Mouse (Mus musculus) neural tube, embryonic 11.5 days (tissue): Measurements from ENCODE around the gene Hspbp1. TPM values are rescaled to one million over a fixed set of nuclear protein-coding genes. Genes with fewer than 3 reads are reported as not detected.

Experiments used
- ATAC-seq: fragments of 200-750 bp; cut with Nextera tagmentation; 2 replicates; pipeline ENCODE4 v1.8.0; 2017; ENCODE audit warnings: moderate number of reproducible peaks, mild to moderate bottlenecking, moderate TSS enrichment, moderate library complexity; ENCODE audit not compliant: insufficient read depth, low FRiP score, low TSS enrichment
- DNase-seq: peaks from one replicate; pipeline ENCODE4 v3.0.0-alpha.2; 2015; ENCODE audit warnings: low spot score
- H3K27ac ChIP-seq: fragments of 300-500 bp; sonication (generic); 2 replicates; pipeline ENCODE4 v1.5.1; 2014; ENCODE audit warnings: low read depth, mild to moderate bottlenecking, low read length
- H3K27me3 ChIP-seq: fragments of 300-500 bp; sonication (generic); 2 replicates; pipeline ENCODE4 v1.6.1; 2014; ENCODE audit warnings: mild to moderate bottlenecking, low read length, mixed read lengths; ENCODE audit not compliant: control insufficient read depth, insufficient read depth
- H3K36me3 ChIP-seq: fragments of 300-500 bp; sonication (generic); 2 replicates; pipeline ENCODE4 v1.6.1; 2014; ENCODE audit warnings: mild to moderate bottlenecking, low read length, moderate library complexity, mixed read lengths; ENCODE audit not compliant: control insufficient read depth, insufficient read depth
- H3K4me1 ChIP-seq: fragments of 300-500 bp; sonication (generic); 2 replicates; pipeline ENCODE4 v1.6.1; 2014; ENCODE audit warnings: low read length, mixed read lengths; ENCODE audit not compliant: control insufficient read depth, insufficient read depth
- H3K4me2 ChIP-seq: fragments of 300-500 bp; sonication (generic); 2 replicates; pipeline ENCODE4 v1.6.1; 2014; ENCODE audit warnings: low read depth, mild to moderate bottlenecking, moderate library complexity
- H3K4me3 ChIP-seq: fragments of 300-500 bp; sonication (generic); 2 replicates; pipeline ENCODE4 v1.5.1; 2014; ENCODE audit warnings: low read depth, low read length
- H3K9ac ChIP-seq: fragments of 300-500 bp; sonication (generic); 2 replicates; pipeline ENCODE4 v1.6.1; 2014; ENCODE audit warnings: mild to moderate bottlenecking, low read length
- H3K9me3 ChIP-seq: fragments of 300-500 bp; sonication (generic); 2 replicates; pipeline ENCODE4 v1.6.1; 2016; ENCODE audit warnings: low read length; ENCODE audit not compliant: control insufficient read depth
- WGBS: fragments of 180-500 bp; shearing (Covaris S2); extraction: QIAGEN DNeasy Blood & Tissue Kit; methylation state at CpG from one replicate; pipeline ENCODE4 v1.1.7; 2014; 5-methylcytosine and 5-hydroxymethylcytosine counted together
- polyA plus RNA-seq: library from polyadenylated mRNA; unstranded; fragments of >200 nt; fragmentation: Nextera tagmentation; extraction: Ambion mirVana; gene quantifications from 2 replicates; pipeline ENCODE4 v1.2.1, GENCODE M21; 2014

Gene Hspbp1
- polyA plus RNA-seq, 1 experiment from 2014 or later, result 120 TPM

DNA sequence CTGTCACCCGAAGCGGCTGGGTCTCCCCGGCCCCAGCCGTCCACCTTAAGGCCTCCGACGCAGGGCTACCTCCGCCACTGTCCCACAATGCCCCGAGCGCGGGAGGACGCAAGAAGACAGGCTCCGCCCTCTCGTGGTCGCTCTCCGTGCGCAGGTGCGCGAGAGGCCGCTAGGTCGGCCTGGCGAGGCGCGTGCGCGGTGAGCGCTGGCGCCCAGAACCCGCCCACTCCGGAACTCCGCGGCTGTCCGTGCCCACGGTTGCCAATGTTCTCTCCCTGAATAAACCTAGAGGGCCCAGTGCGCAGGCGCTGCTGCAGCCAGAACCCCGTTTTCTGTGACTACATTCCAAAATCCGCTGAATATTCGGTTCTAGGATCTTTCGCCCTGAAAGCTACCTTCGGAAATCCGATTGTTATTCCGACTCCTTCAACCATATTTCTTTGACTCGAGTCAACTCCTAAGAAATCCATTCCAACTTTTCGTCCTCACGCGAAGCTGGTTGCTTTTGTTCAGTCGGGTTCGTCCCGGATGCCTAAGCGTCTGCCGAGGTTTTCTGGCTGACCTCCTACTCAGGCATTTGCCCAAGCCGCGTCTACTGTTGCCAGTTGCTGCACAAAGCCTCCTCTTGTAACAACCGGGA, 25.8 kb downstream of the Hspbp1 start, which contains the start of gene Ppp6r1:
Gene Ppp6r1 (minus strand): TSS at position 108 of the 640 bp plus-strand sequence.
- Histone ChIP-seq H3K27me3 (no peaks in the 10 kb centered on the region), H3K36me3 (no peaks in the 10 kb centered on the region), H3K27ac (peak within 1 kb of the TSS; percentile 93), H3K9me3 (no peaks in the 10 kb centered on the region), H3K4me3 (peak within 1 kb of the TSS; percentile 85), H3K4me2 (peak within 1 kb of the TSS; percentile 58), H3K9ac (peak within 1 kb of the TSS; percentile 91), H3K4me1 (peaks cover 15% of the 10 kb centered on the region)
- under 1% methylated on average over 54 of the region's 54 CpGs for WGBS
- peak; percentile 97 for ATAC-seq
- peak; percentile 98 for DNase-seq

DNA sequence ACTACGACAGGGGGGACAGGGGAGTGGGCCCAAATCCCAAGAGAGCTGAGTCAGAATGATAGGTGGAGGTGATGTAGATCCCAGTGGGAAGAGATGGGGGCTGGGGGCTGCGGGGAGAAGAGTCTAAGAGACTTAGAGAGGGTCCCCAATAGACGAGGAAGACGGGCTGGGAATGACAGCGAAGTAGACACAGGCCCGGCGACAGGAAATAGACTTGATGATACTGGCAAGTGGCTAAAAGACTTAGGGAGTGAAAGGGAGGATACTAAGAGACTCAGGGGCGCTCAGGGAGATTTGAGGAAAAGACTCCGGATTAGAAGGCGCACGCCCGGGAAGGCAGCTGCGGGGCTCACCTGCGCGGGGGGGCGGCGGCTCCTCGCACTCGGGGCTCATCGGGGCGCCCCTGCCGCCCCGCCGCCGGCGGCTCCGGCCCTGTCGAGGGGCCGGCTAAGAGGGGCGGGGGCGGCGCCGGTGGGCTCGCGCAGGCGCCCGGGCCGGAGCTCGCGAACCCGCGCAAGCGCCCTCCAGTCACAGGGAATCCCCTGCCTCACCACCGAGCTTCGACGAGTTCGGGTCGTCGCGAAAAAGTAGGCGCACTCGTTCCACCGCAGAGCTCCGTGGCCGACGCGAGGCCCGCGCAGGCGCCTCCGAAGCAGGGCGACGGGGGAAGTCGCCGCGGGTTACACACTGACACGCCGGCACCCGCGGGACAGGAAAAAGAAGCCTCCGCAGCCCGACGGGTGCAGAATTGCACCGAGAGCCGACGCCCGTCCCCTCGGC, 26.6 kb downstream of the Hspbp1 start:
- H3K4me1 ChIP-seq, result peaks cover 15% of the 10 kb centered on the region
- DNase-seq (no peak), ATAC-seq (peak; percentile 81)
- H3K9ac ChIP-seq, result peak overlapping the region; percentile 91
- peak overlapping the region; percentile 58 for H3K4me2 ChIP-seq
- under 1% methylated on average over 67 of the region's 78 CpGs for WGBS
- no peaks in the 10 kb centered on the region for H3K36me3 ChIP-seq
- H3K9me3 ChIP-seq, result no peaks in the 10 kb centered on the region
- H3K27ac ChIP-seq, result peak overlapping the region; percentile 93
- no peaks in the 10 kb centered on the region for H3K27me3 ChIP-seq
- H3K4me3 ChIP-seq, result peak overlapping the region; percentile 85

DNA sequence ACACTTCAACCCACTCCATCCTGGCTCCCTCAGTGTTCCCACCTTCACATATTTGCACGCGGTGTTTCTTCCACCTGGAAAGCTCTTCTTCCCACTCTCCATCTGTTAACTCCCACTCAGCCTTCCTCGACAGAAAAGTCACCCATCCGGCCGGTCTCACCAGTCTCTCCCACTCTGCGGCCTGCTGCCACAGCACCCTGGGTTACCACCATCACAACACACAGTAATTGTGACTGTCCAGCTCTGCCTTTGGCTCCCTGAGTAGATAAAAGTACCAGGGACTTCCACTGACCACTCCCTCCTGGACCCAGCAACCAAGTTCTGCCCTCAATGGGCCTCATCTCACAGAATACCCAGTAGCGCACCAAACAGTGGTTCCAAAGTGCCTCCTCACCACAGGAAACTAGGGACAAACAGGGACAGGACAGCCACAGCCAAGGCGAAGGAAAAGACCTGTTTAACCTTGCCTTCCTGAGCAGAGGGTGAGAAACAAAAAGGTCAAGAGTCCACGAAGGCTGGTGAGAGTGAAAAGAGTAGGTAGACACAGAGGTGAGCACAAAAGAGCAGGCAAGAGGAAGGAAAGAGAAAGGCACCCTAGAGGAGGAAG, 27.2 kb downstream of the Hspbp1 start:
- H3K9me3 ChIP-seq, result no peaks in the 10 kb centered on the region
- H3K4me1 ChIP-seq, result peaks cover 15% of the 10 kb centered on the region
- H3K4me2 ChIP-seq, result peak overlapping the region; percentile 58
- ATAC-seq (no peak), DNase-seq (no peak)
- no peaks in the 10 kb centered on the region for H3K27me3 ChIP-seq
- H3K4me3 ChIP-seq, result peak overlapping the region; percentile 85
- WGBS, result 62% methylated on average over 9 of the region's 9 CpGs
- no peaks in the 10 kb centered on the region for H3K36me3 ChIP-seq
- H3K9ac ChIP-seq, result peak overlapping the region; percentile 91
- no peak overlapping the region for H3K27ac ChIP-seq

DNA sequence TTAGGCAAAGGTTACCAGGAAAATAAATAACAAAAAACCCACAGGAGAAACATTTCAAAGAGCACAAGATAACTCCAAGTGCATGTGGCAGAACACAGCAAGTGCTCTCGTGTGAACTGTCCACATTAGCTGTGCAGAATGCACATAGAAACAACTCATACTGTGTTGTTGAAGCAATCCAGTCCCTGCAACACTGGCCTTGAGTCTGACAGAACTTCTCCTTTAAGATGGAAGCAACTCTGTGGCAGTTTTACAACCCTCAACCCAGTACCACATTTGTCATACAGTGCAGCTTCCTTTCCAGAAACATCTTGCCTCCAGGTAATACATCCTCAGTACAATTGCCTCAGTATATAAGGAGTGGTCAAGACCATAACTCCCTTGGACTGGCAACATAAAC, 28.1 kb downstream of the Hspbp1 start:
- Histone ChIP-seq H3K36me3 (no peaks in the 10 kb centered on the region), H3K9me3 (no peaks in the 10 kb centered on the region), H3K4me2 (peak overlapping the region; percentile 58; the same call in 1 of the 2 replicates), H3K27me3 (no peaks in the 10 kb centered on the region), H3K4me1 (peaks cover 15% of the 10 kb centered on the region), H3K4me3 (no peak overlapping the region), H3K27ac (no peak overlapping the region), H3K9ac (no peak overlapping the region; the same call in 1 of the 2 replicates)
- ATAC-seq, result no peak
- 61% methylated on average over 1 of the region's 1 CpGs for WGBS
- no peak for DNase-seq

DNA sequence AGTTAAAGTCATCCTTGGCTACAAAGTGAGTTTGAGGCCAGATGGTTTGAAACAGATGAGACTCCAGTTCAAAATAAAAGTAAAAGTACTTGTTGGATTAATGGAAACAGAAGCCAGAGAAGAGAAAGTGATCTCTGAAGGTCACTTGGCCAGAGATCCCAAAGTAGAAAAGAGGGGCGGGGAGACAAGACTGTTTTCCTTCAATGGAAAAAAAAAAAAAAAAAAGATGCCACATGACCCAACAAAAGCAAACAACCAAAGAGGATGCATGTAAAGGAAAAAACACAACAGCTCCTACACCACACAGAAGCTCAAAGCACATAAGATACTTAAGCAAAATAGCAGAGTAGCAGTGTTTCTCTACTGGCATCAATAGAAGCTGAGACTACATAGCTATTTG, 29.0 kb downstream of the Hspbp1 start:
- no peak overlapping the region for H3K4me2 ChIP-seq
- no peak for ATAC-seq
- H3K27ac ChIP-seq, result no peak overlapping the region
- H3K9ac ChIP-seq, result no peak overlapping the region
- H3K9me3 ChIP-seq, result no peaks in the 10 kb centered on the region
- no peaks in the 10 kb centered on the region for H3K27me3 ChIP-seq
- peaks cover 15% of the 10 kb centered on the region for H3K4me1 ChIP-seq
- WGBS, result 89% methylated on average over 1 of the region's 1 CpGs
- H3K4me3 ChIP-seq, result no peak overlapping the region
- H3K36me3 ChIP-seq, result no peaks in the 10 kb centered on the region
- DNase-seq, result no peak

GRCm38 (mm10) chr7:4655393-4655792, 29.5 kb downstream of the Hspbp1 start:
- DNase-seq, result no peak
- Histone ChIP-seq H3K27ac (no peak overlapping the region), H3K4me3 (no peak overlapping the region), H3K9ac (no peak overlapping the region), H3K4me2 (no peak overlapping the region), H3K27me3 (no peaks in the 10 kb centered on the region), H3K36me3 (no peaks in the 10 kb centered on the region), H3K4me1 (peaks cover 15% of the 10 kb centered on the region), H3K9me3 (no peaks in the 10 kb centered on the region)
- WGBS, result 88% methylated on average over 4 of the region's 4 CpGs
- no peak for ATAC-seq

- Histone ChIP-seq H3K36me3 (no peaks in the 10 kb centered on the region), H3K9me3 (no peaks in the 10 kb centered on the region), H3K27me3 (no peaks in the 10 kb centered on the region), H3K9ac (no peak overlapping the region), H3K4me3 (no peak overlapping the region), H3K27ac (no peak overlapping the region), H3K4me2 (no peak overlapping the region), H3K4me1 (peaks cover 12% of the 10 kb centered on the region)
- no peak for DNase-seq
- no peak for ATAC-seq
- WGBS, result 90% methylated on average over 2 of the region's 2 CpGs
Measured at GRCm38 (mm10) chr7:4654221-4654620, 30.6 kb downstream of the Hspbp1 start.

DNA sequence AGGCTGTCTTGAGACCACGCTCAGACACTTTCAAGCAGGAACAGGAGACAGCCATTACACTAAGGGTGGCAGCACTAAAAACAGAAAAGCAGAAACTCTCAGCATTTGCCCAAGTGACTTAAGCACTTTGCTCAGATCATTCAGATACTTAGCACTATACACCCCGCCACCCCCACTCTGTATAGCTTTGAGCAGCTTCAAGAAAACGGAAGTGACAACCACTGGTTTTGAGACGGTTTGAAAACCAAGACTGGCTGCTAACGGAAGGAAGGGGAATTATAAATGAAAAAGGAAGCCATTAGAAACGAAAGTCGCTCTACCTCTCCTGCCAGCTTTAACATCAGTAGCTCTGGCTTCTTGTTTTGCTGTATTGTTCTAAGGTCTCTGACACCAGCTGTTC, 31.1 kb downstream of the Hspbp1 start:
- H3K9ac ChIP-seq, result no peak overlapping the region
- WGBS, result 89% methylated on average over 7 of the region's 7 CpGs
- H3K4me3 ChIP-seq, result no peak overlapping the region

More for the DNA sequence above, 31.1 kb downstream of the Hspbp1 start:
- Histone ChIP-seq H3K9me3 (no peaks in the 10 kb centered on the region), H3K27ac (no peak overlapping the region), H3K27me3 (no peaks in the 10 kb centered on the region), H3K4me1 (peaks cover 12% of the 10 kb centered on the region), H3K4me2 (no peak overlapping the region), H3K36me3 (no peaks in the 10 kb centered on the region)
- DNase-seq (no peak), ATAC-seq (no peak)
